Mouse (Mus musculus) CH12.LX (cell line): Measurements from ENCODE around the gene Ebi3. TPM values are rescaled to one million over a fixed set of nuclear protein-coding genes. Genes with fewer than 3 reads are reported as not detected.

ENCODE experiments used
- DNase-seq: peaks from one replicate; pipeline ENCODE4 v3.0.0-alpha.2; 2013; ENCODE audit errors: extremely low read depth
- H3K27ac ChIP-seq: 2 replicates; pipeline ENCODE4 v1.5.1; 2012; ENCODE audit warnings: low read depth, mild to moderate bottlenecking, control low read depth, moderate library complexity; ENCODE audit not compliant: insufficient read depth
- H3K27me3 ChIP-seq: replicated peaks from 2 replicates; pipeline ENCODE3; 2012; ENCODE audit warnings: inconsistent platforms
- H3K36me3 ChIP-seq, 2 experiments: replicated peaks in 1 of 2; 2 replicates each; pipeline versions ENCODE3 to v1.6.1; 2012; ENCODE audit warnings: inconsistent platforms in 1 of 2, low read length in 1 of 2, mild to moderate bottlenecking in 1 of 2, mixed read lengths in 1 of 2, moderate library complexity in 1 of 2; ENCODE audit not compliant: control insufficient read depth in 1 of 2, insufficient read depth in 1 of 2
- H3K4me1 ChIP-seq, 2 experiments: 2 replicates each; pipeline ENCODE4 v1.6.1; 2012; ENCODE audit warnings: inconsistent platforms in 1 of 2, moderate library complexity in 1 of 2; ENCODE audit not compliant: insufficient read depth in 2 of 2, control insufficient read depth in 1 of 2
- H3K4me2 ChIP-seq: 2 replicates; pipeline ENCODE4 v1.6.1; 2012; ENCODE audit warnings: low read depth, mild to moderate bottlenecking, control low read depth; ENCODE audit not compliant: poor library complexity, insufficient read depth, severe bottlenecking
- H3K4me3 ChIP-seq, 3 experiments: fragments of 150-350 bp in 1 of 3; sonication (generic) in 1 of 3; replicated peaks in 1 of 3; 2 replicates each; pipeline versions ENCODE3 to v1.5.1; 2011 to 2012; ENCODE audit warnings: low read depth in 2 of 3, low read length in 2 of 3, mild to moderate bottlenecking in 2 of 3, moderate library complexity in 2 of 3, control low read depth in 1 of 3, improper control_type of control experiment in 1 of 3, inconsistent platforms in 1 of 3, mixed read lengths in 1 of 3; ENCODE audit not compliant: poor library complexity in 1 of 3
- H3K79me2 ChIP-seq: replicated peaks from 2 replicates; pipeline ENCODE4 v1.6.1; 2012; ENCODE audit warnings: mild to moderate bottlenecking, moderate library complexity; ENCODE audit not compliant: control insufficient read depth, poor library complexity, insufficient read depth, severe bottlenecking; ENCODE audit errors: extremely low read depth
- H3K9ac ChIP-seq: 2 replicates; pipeline ENCODE4 v1.6.1; 2012; ENCODE audit warnings: low read depth, mild to moderate bottlenecking, control low read depth, moderate library complexity; ENCODE audit not compliant: insufficient read depth
- H3K9me3 ChIP-seq: replicated peaks from 2 replicates; pipeline ENCODE3; 2012; ENCODE audit warnings: low read length, inconsistent platforms, mixed read lengths
- CHD1 ChIP-seq: IDR thresholded peaks from 2 replicates; pipeline ENCODE4 v1.6.1; 2012; ENCODE audit warnings: low read depth, low read length, improper control_type of control experiment, inconsistent platforms
- CHD2 ChIP-seq: IDR thresholded peaks from 2 replicates; pipeline ENCODE4 v1.6.1; 2011; ENCODE audit warnings: low read length, improper control_type of control experiment
- ELF1 ChIP-seq: IDR thresholded peaks from 2 replicates; pipeline ENCODE4 v1.6.1; 2014; ENCODE audit warnings: low read depth, mild to moderate bottlenecking, inconsistent platforms, low read length, improper control_type of control experiment
- EP300 ChIP-seq: IDR thresholded peaks from 2 replicates; pipeline ENCODE4 v1.6.1; 2011; ENCODE audit warnings: low read length, improper control_type of control experiment
- ETS1 ChIP-seq: conservative IDR thresholded peaks from 2 replicates; pipeline ENCODE4 v1.6.1; 2012; ENCODE audit warnings: low read depth, mild to moderate bottlenecking, inconsistent platforms, low read length, improper control_type of control experiment, moderate library complexity
- HCFC1 ChIP-seq: IDR thresholded peaks from 2 replicates; pipeline ENCODE4 v1.6.1; 2012; ENCODE audit warnings: low read depth, mild to moderate bottlenecking, inconsistent platforms, low read length, improper control_type of control experiment
- IRF4 ChIP-seq: IDR thresholded peaks from 2 replicates; pipeline ENCODE4 v1.6.1; 2014; ENCODE audit warnings: low read depth, mild to moderate bottlenecking, inconsistent platforms, low read length, improper control_type of control experiment
- JUN ChIP-seq: IDR thresholded peaks from 2 replicates; pipeline ENCODE4 v1.6.1; 2011; ENCODE audit warnings: low read depth, mild to moderate bottlenecking, low read length, improper control_type of control experiment, moderate library complexity; ENCODE audit not compliant: insufficient read depth
- JUND ChIP-seq: conservative IDR thresholded peaks from 2 replicates; pipeline ENCODE4 v1.6.1; 2011; ENCODE audit warnings: low read depth, low read length, improper control_type of control experiment
- KAT2A ChIP-seq: IDR thresholded peaks from 2 replicates; pipeline ENCODE4 v1.6.1; 2012; ENCODE audit warnings: low read length, improper control_type of control experiment, inconsistent platforms; ENCODE audit not compliant: insufficient replicate concordance
- MAFK ChIP-seq: IDR thresholded peaks from 2 replicates; pipeline ENCODE4 v1.6.1; 2011; ENCODE audit warnings: low read length, improper control_type of control experiment; ENCODE audit not compliant: insufficient replicate concordance
- MAX ChIP-seq: IDR thresholded peaks from 2 replicates; pipeline ENCODE4 v1.6.1; 2011; ENCODE audit warnings: low read length, improper control_type of control experiment
- MXI1 ChIP-seq: IDR thresholded peaks from 2 replicates; pipeline ENCODE4 v1.6.1; 2011; ENCODE audit warnings: mild to moderate bottlenecking, low read depth, low read length, improper control_type of control experiment
- NRF1 ChIP-seq: IDR thresholded peaks from 2 replicates; pipeline ENCODE4 v1.6.1; 2014; ENCODE audit warnings: low read depth, mild to moderate bottlenecking, inconsistent platforms, low read length, improper control_type of control experiment, moderate library complexity
- POLR2A ChIP-seq: IDR thresholded peaks from 2 replicates; pipeline ENCODE4 v1.6.1; 2011; ENCODE audit warnings: low read depth, mild to moderate bottlenecking, improper control_type of control experiment, low read length
- POLR2AphosphoS2 ChIP-seq: IDR thresholded peaks from 2 replicates; pipeline ENCODE4 v1.6.1; 2011; ENCODE audit warnings: low read depth, low read length, improper control_type of control experiment
- RAD21 ChIP-seq: IDR thresholded peaks from 2 replicates; pipeline ENCODE4 v1.6.1; 2011; ENCODE audit warnings: low read depth, mild to moderate bottlenecking, low read length, improper control_type of control experiment, moderate library complexity
- SIN3A ChIP-seq: IDR thresholded peaks from 2 replicates; pipeline ENCODE4 v1.6.1; 2012; ENCODE audit warnings: low read length, improper control_type of control experiment, inconsistent platforms
- TCF12 ChIP-seq: IDR thresholded peaks from 2 replicates; pipeline ENCODE4 v1.6.1; 2014; ENCODE audit warnings: low read depth, mild to moderate bottlenecking, inconsistent platforms, low read length, improper control_type of control experiment
- UBTF ChIP-seq: IDR thresholded peaks from 2 replicates; pipeline ENCODE4 v1.6.1; 2012; ENCODE audit warnings: low read depth, mild to moderate bottlenecking, inconsistent platforms, low read length, improper control_type of control experiment, moderate library complexity
- USF1 ChIP-seq: IDR thresholded peaks from 2 replicates; pipeline ENCODE4 v1.6.1; 2014; ENCODE audit warnings: low read depth, mild to moderate bottlenecking, inconsistent platforms, low read length, improper control_type of control experiment
- USF2 ChIP-seq: conservative IDR thresholded peaks from 2 replicates; pipeline ENCODE4 v1.6.1; 2011; ENCODE audit warnings: low read depth, low read length, improper control_type of control experiment
- ZC3H11A ChIP-seq: IDR thresholded peaks from 2 replicates; pipeline ENCODE4 v1.6.1; 2012; ENCODE audit warnings: low read depth, mild to moderate bottlenecking, inconsistent platforms, low read length, improper control_type of control experiment
- ZMIZ1 ChIP-seq: IDR thresholded peaks from 2 replicates; pipeline ENCODE4 v1.6.1; 2012; ENCODE audit warnings: low read depth, mild to moderate bottlenecking, inconsistent platforms, low read length, improper control_type of control experiment
- dilution Hi-C: fragments of 300-500 bp; cut with MboI; formaldehyde crosslinking; loops from 2 replicates; pipeline ENCODE4 v1.14.3; 2020; ENCODE audit warnings: low sequenced_read_pairs; ENCODE audit not compliant: extremely low pct_unique_long_range_greater_than_20kb, extremely low pct_ligation_motif_present
- in situ Hi-C: fragments of 300-500 bp; cut with MboI; formaldehyde crosslinking; loops from 3 replicates; pipeline ENCODE4 v1.14.3; 2019; ENCODE audit warnings: low sequenced_read_pairs, low pct_ligation_motif_present, low pct_unique_long_range_greater_than_20kb, mixed read lengths
- polyA plus RNA-seq: library from polyadenylated mRNA; unstranded; fragments of >175 nt; gene quantifications from 2 replicates; pipeline ENCODE4 v1.2.1, GENCODE M21; 2012; ENCODE audit warnings: low read depth; ENCODE audit not compliant: insufficient read length
- total RNA-seq, 2 experiments: library from RNA; depleted of rRNA; stranded (reverse); fragments of 300-350 nt in 1 of 2; fragments of >200 nt in 1 of 2; gene quantifications; 2 replicates each; pipeline ENCODE4 v1.2.3; 2012 to 2014

The Ebi3 gene
- total and polyA plus RNA-seq, 3 experiments, result 60.3 to 207 (median 105) TPM

DNA sequence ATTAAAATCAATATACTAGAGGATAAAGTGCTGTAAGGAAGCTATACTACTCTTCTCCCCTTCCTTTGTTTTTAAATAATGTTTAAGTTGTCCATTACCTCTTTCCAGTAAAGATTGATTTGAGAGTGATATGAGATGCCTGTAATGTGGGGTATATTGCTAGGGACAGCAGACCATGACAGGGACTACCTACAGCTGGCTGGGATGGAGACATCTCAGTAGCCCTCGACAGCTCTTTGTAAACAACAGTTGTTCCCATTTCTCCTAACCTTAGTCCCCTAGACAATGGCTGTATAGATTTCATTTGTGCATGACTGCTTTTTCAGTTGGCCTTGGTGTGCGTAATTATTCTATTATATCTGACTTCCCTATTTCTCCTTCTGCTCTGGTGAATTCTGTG is 49.4 kb upstream of the Ebi3 start:
- no peak overlapping the region for H3K9ac ChIP-seq
- peaks cover under 1% of the 10 kb centered on the region for H3K9me3 ChIP-seq
- no peak overlapping the region for H3K4me2 ChIP-seq
- no peak overlapping the region for H3K27ac ChIP-seq
- peaks cover 0 to 3% of the 10 kb centered on the region in 2 experiments for H3K36me3 ChIP-seq
- in situ Hi-C loops (no loop called here), dilution Hi-C loops (no loop called here)
- H3K27me3 ChIP-seq, result no peaks in the 10 kb centered on the region
- H3K79me2 ChIP-seq, result no peaks in the 10 kb centered on the region
- no peak overlapping the region for H3K4me3 ChIP-seq
- no peak for DNase-seq
- TF ChIP-seq MXI1, result no peak
- no peak for TF ChIP-seq HCFC1
- no peak for TF ChIP-seq MAX
- no peak for TF ChIP-seq UBTF
- TF ChIP-seq RAD21, result no peak
- TF ChIP-seq USF1, result no peak
- H3K4me1 ChIP-seq, result no peaks in the 10 kb centered on the region

DNA sequence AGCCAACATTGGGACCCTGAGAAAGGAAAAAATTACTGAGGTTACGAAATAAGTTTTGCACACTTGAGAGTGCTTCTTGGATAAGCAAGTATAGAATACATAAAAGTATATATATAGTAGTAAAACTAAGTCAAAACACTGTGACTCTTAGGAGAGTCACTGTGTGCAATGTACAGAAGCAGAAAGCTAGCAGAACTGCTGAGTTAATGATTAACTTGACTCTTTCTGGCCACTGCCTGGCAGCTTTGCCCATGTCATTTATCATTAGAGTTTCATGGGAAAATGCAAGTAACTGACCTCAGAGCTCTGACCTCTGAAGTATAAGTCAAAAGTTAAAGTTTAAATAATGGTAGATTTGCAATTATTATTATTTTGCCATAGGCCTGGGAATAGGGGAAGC is 48.8 kb upstream of the Ebi3 start:
- no peak for TF ChIP-seq KAT2A
- TF ChIP-seq ELF1, result no peak
- TF ChIP-seq JUN, result no peak
- TF ChIP-seq UBTF, result no peak
- TF ChIP-seq USF2, result no peak
- no peak for TF ChIP-seq ZC3H11A
- Histone ChIP-seq H3K9ac (no peak overlapping the region), H3K36me3 (no peaks in the 10 kb centered on the region), H3K4me3 (no peak overlapping the region), H3K4me1 (no peaks in the 10 kb centered on the region), H3K4me2 (no peak overlapping the region), H3K27ac (no peak overlapping the region), H3K27me3 (no peaks in the 10 kb centered on the region), H3K9me3 (no peaks in the 10 kb centered on the region), H3K79me2 (no peaks in the 10 kb centered on the region)
- no peak for DNase-seq
- in situ Hi-C loops (no loop called here), dilution Hi-C loops (no loop called here)

DNA sequence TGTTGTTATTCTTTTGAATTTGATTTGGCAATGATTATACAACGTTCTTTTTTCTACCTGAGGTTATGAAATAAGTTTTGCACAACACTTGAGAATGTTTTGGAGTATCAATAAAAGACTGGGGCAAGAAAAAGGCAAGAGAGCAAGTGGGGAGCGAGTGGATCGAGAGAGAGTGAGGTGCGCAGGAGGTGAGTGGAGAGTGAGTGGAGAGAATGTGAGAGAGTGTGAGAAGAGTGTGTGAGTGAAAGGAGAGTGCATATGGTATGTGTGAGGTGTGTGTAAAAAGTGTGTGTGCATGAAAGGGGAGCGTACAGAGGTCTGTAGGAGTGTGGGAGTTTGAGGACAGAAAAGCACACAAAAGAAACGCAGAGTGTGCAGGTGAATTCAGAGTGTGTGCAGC is 48.3 kb upstream of the Ebi3 start:
- H3K4me3 ChIP-seq, result no peak overlapping the region
- H3K27me3 ChIP-seq, result no peaks in the 10 kb centered on the region
- H3K79me2 ChIP-seq, result no peaks in the 10 kb centered on the region
- in situ Hi-C loops (no loop called here), dilution Hi-C loops (no loop called here)
- no peaks in the 10 kb centered on the region for H3K4me1 ChIP-seq
- no peak for TF ChIP-seq KAT2A
- TF ChIP-seq EP300, result no peak
- no peak for TF ChIP-seq IRF4
- no peak for TF ChIP-seq TCF12
- TF ChIP-seq CHD1, result no peak
- TF ChIP-seq ETS1, result no peak
- no peak for TF ChIP-seq CHD2
- TF ChIP-seq NRF1, result no peak
- TF ChIP-seq ELF1, result no peak
- no peak for TF ChIP-seq POLR2AphosphoS2
- no peak for TF ChIP-seq MAFK
- TF ChIP-seq USF1, result no peak
- TF ChIP-seq JUND, result no peak
- TF ChIP-seq MXI1, result no peak
- TF ChIP-seq ZMIZ1, result no peak
- no peak for TF ChIP-seq SIN3A
- TF ChIP-seq POLR2A, result no peak
- no peak for DNase-seq
- no peak overlapping the region for H3K9ac ChIP-seq
- no peaks in the 10 kb centered on the region for H3K36me3 ChIP-seq
- no peak overlapping the region for H3K27ac ChIP-seq
- H3K4me2 ChIP-seq, result no peak overlapping the region
- no peaks in the 10 kb centered on the region for H3K9me3 ChIP-seq
